14 mouse cellular contexts compared by ENCODE assay signal in the genomic region with DNA sequence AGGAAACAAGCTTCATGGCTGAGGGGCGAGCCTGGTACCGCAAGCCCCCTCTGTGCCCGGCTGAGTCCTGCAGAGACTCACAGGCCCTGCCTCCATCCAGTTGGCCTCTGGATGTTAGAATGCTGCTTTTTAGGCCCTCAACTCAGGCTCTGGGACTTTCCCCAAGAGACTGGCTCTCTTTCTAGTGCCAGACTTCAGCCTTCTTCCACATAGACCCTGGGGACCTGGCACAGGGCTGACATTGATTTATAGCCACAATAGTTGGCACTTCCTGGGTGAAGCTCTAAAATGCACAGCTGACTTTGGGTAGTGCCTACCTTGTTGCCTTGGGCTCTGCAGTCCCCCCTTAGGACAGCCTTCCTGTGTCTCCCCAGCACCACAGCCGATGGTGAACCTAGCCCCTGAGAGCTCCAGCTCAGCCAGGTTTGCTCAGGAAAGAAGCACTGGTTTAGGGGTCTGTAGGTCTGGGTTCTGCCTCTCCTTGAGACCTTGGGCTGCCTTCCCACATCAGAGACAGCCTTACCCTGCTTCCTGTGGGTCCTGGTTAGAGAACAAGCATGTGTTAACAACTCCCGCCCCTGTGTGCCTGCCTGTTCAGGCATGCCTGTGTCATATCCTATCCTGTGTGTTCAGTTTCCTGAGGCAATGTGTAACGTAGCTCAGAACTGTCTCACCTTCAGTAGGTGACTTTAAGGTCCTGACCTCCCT. TPM values are rescaled to one million over a fixed set of nuclear protein-coding genes. Genes with fewer than 3 reads are reported as not detected.
A peak's percentile ranks its signal among the peaks of the same experiment; 100 is the strongest.
DNase-seq lines count a peak whose midpoint lies in the region; ATAC-seq lines count a peak whose summit lies in the region.
"Had no signal": no experiment of that assay in that cellular context is flagged by ENCODE, and none has a peak within 500 bp of the region (broad histone marks: within the 10 kb centered on the region; RNA-seq: fewer than 3 reads in every experiment).

No protein-coding gene starts in this region.

- peak; percentile 49 to 74 for DNase-seq in urinary bladder, adult 18-20 months (ENCODE audit: low spot score in 2 of 2)
- no peak for DNase-seq in urinary bladder, postnatal 10 days (ENCODE audit: low spot score)
- DNase-seq in embryonic facial prominence, embryonic 11.5 days (ENCODE audit: low spot score) = peak; percentile 23
- no peak for DNase-seq in ovary, postnatal 36 days (ENCODE audit: low spot score)
- no peak for DNase-seq in layer of hippocampus, postnatal 36 days
- DNase-seq: cerebellum, postnatal 36 days; gastrocnemius, postnatal 25 days; heart, postnatal 10 days had no signal

- 79% methylated on average over 6 of the region's 6 CpGs for WGBS in embryonic facial prominence, embryonic 11.5 days
- WGBS in stomach, embryonic 14.5 days = 74% methylated on average over 6 of the region's 6 CpGs
- WGBS in intestine, embryonic 15.5 days = 81% methylated on average over 6 of the region's 6 CpGs

- H3K4me1 ChIP-seq in embryonic facial prominence, embryonic 11.5 days (ENCODE audit: control insufficient read depth, insufficient read depth, low read length) = no peaks in the 10 kb centered on the region
- H3K4me1 ChIP-seq in stomach, embryonic 14.5 days (ENCODE audit: control insufficient read depth, insufficient read depth, low read length) = peaks cover 5% of the 10 kb centered on the region; the same call in 1 of the 2 replicates
- H3K4me1 ChIP-seq in intestine, embryonic 15.5 days (replicated peaks) = no peaks in the 10 kb centered on the region

- no peaks in the 10 kb centered on the region for H3K27me3 ChIP-seq in embryonic facial prominence, embryonic 11.5 days (ENCODE audit: control insufficient read depth, insufficient read depth, low read length)
- H3K27me3 ChIP-seq in stomach, embryonic 14.5 days (ENCODE audit: control insufficient read depth, insufficient read depth, low read length) = no peaks in the 10 kb centered on the region
- no peaks in the 10 kb centered on the region for H3K27me3 ChIP-seq in intestine, embryonic 15.5 days (replicated peaks)
- H3K27me3 ChIP-seq: kidney, embryonic 15.5 days; lung, embryonic 15.5 days had no signal

- no peaks in the 10 kb centered on the region for H3K36me3 ChIP-seq in embryonic facial prominence, embryonic 11.5 days (replicated peaks; ENCODE audit: control insufficient read depth, insufficient read depth, low read depth, low read length)
- H3K36me3 ChIP-seq in stomach, embryonic 14.5 days (ENCODE audit: control insufficient read depth, insufficient read depth, low read length) = no peaks in the 10 kb centered on the region
- no peaks in the 10 kb centered on the region for H3K36me3 ChIP-seq in intestine, embryonic 15.5 days
- H3K36me3 ChIP-seq: kidney, embryonic 15.5 days; lung, embryonic 15.5 days had no signal

- H3K4me3 ChIP-seq in embryonic facial prominence, embryonic 11.5 days (ENCODE audit: low read depth, low read length) = no peak overlapping the region
- H3K4me3 ChIP-seq in stomach, embryonic 14.5 days (ENCODE audit: low read depth, low read length) = no peak overlapping the region
- no peak overlapping the region for H3K4me3 ChIP-seq in intestine, embryonic 15.5 days (replicated peaks)
- H3K4me3 ChIP-seq: kidney, embryonic 15.5 days; left cerebral cortex, adult 2 months; lung, embryonic 15.5 days had no signal

- H3K4me2 ChIP-seq in embryonic facial prominence, embryonic 11.5 days (ENCODE audit: low read depth, low read length) = no peak overlapping the region
- no peak overlapping the region for H3K4me2 ChIP-seq in stomach, embryonic 14.5 days (replicated peaks; ENCODE audit: low read depth, low read length)
- no peak overlapping the region for H3K4me2 ChIP-seq in intestine, embryonic 15.5 days (replicated peaks)
- H3K4me2 ChIP-seq: kidney, embryonic 15.5 days; lung, embryonic 15.5 days had no signal

- H3K9me3 ChIP-seq in embryonic facial prominence, embryonic 11.5 days (replicated peaks; ENCODE audit: control insufficient read depth, low read length) = peaks cover 3% of the 10 kb centered on the region; the same call in 1 of the 2 replicates
- no peaks in the 10 kb centered on the region for H3K9me3 ChIP-seq in stomach, embryonic 14.5 days (ENCODE audit: control insufficient read depth, low read depth, low read length)
- no peaks in the 10 kb centered on the region for H3K9me3 ChIP-seq in intestine, embryonic 15.5 days
- H3K9me3 ChIP-seq: kidney, embryonic 15.5 days; lung, embryonic 15.5 days had no signal

- H3K27ac ChIP-seq in embryonic facial prominence, embryonic 11.5 days (replicated peaks; ENCODE audit: low read depth, low read length) = no peak overlapping the region
- H3K27ac ChIP-seq in stomach, embryonic 14.5 days (ENCODE audit: low read length) = peak overlapping the region; percentile 36; the same call in 1 of the 2 replicates
- H3K27ac ChIP-seq in intestine, embryonic 15.5 days = no peak overlapping the region
- H3K27ac ChIP-seq: kidney, embryonic 15.5 days; left cerebral cortex, adult 2 months; lung, embryonic 15.5 days had no signal

- H3K9ac ChIP-seq in embryonic facial prominence, embryonic 11.5 days (replicated peaks; ENCODE audit: low read length) = no peak overlapping the region
- H3K9ac ChIP-seq in stomach, embryonic 14.5 days (replicated peaks; ENCODE audit: low read depth, low read length) = no peak overlapping the region
- no peak overlapping the region for H3K9ac ChIP-seq in intestine, embryonic 15.5 days
- H3K9ac ChIP-seq: kidney, embryonic 15.5 days; lung, embryonic 15.5 days had no signal

- ATAC-seq in embryonic facial prominence, embryonic 11.5 days (replicated peaks; ENCODE audit: insufficient number of reproducible peaks, low FRiP score, low TSS enrichment, low read depth) = no peak
- ATAC-seq in stomach, embryonic 14.5 days (ENCODE audit: insufficient number of reproducible peaks, insufficient read depth, low FRiP score, low read depth) = no peak
- ATAC-seq in intestine, embryonic 15.5 days = no peak
- ATAC-seq: midbrain, embryonic 16.5 days had no signal

RNA-seq across cellular contexts. Expression of gene Wdr38, which starts 9.3 kb away (rescaled TPM):
- 0.85 and 1.7 TPM in 2 replicates for polyA plus RNA-seq in embryonic facial prominence, embryonic 11.5 days (2014; fragmentation: Nextera tagmentation; extraction: Ambion mirVana)
- polyA plus RNA-seq in stomach, embryonic 14.5 days (2014; fragmentation: Nextera tagmentation; extraction: Ambion mirVana) = 1.1 and 1.8 TPM in 2 replicates
- polyA plus RNA-seq in intestine, embryonic 15.5 days (2015; fragmentation: Nextera tagmentation; extraction: Ambion mirVana) = 1.3 and 1.4 TPM in 2 replicates
- total RNA-seq in layer of hippocampus, postnatal 36 days (2021) = under 1 TPM; 0.51 to 0.65 TPM

RNA-seq across cellular contexts. Expression of gene Arpc5l, which starts 17.2 kb away (rescaled TPM):
- 140 TPM in 2 replicates for polyA plus RNA-seq in embryonic facial prominence, embryonic 11.5 days (2014; fragmentation: Nextera tagmentation; extraction: Ambion mirVana)
- 119 and 124 TPM in 2 replicates for polyA plus RNA-seq in stomach, embryonic 14.5 days (2014; fragmentation: Nextera tagmentation; extraction: Ambion mirVana)
- 107 and 111 TPM in 2 replicates for polyA plus RNA-seq in intestine, embryonic 15.5 days (2015; fragmentation: Nextera tagmentation; extraction: Ambion mirVana)
- total RNA-seq in layer of hippocampus, postnatal 36 days (2021) = 100 to 1,000 TPM in 1 of 2 experiments, 10 to 100 TPM in 1; 92.9 to 106 TPM

RNA-seq across cellular contexts. Expression of gene Rpl35, which starts 17.5 kb away (rescaled TPM):
- 1,128 and 1,148 TPM in 2 replicates for polyA plus RNA-seq in embryonic facial prominence, embryonic 11.5 days (2014; fragmentation: Nextera tagmentation; extraction: Ambion mirVana)
- polyA plus RNA-seq in stomach, embryonic 14.5 days (2014; fragmentation: Nextera tagmentation; extraction: Ambion mirVana) = 1,103 and 1,116 TPM in 2 replicates
- 888 and 1,051 TPM in 2 replicates for polyA plus RNA-seq in intestine, embryonic 15.5 days (2015; fragmentation: Nextera tagmentation; extraction: Ambion mirVana)
- total RNA-seq in layer of hippocampus, postnatal 36 days (2021) = 100 to 1,000 TPM; 261 to 262 TPM

RNA-seq across cellular contexts. Expression of gene Olfml2a, which starts 56.2 kb away (rescaled TPM):
- polyA plus RNA-seq in embryonic facial prominence, embryonic 11.5 days (2014; fragmentation: Nextera tagmentation; extraction: Ambion mirVana) = 2.3 and 2.5 TPM in 2 replicates
- 3.5 and 3.6 TPM in 2 replicates for polyA plus RNA-seq in stomach, embryonic 14.5 days (2014; fragmentation: Nextera tagmentation; extraction: Ambion mirVana)
- 2.3 and 2.5 TPM in 2 replicates for polyA plus RNA-seq in intestine, embryonic 15.5 days (2015; fragmentation: Nextera tagmentation; extraction: Ambion mirVana)
- 1 to 10 TPM in 1 of 2 experiments, under 1 TPM in 1; 0.92 to 1.8 TPM for total RNA-seq in layer of hippocampus, postnatal 36 days (2021)

Comparison
In these comparisons a context has a peak if more than half of its experiments do, and no peak if none do; other contexts are left out.
1. DNase-seq: peak in urinary bladder, adult 18-20 months (2 of 2) and embryonic facial prominence, embryonic 11.5 days (single experiment); none in urinary bladder, postnatal 10 days (single experiment), ovary, postnatal 36 days (single experiment) and layer of hippocampus, postnatal 36 days (0 of 2).